Mouse (Mus musculus) right cerebral cortex, postnatal 4 days (tissue): ENCODE measurements around the gene Olfr854.

Experiments
- DNase-seq: peaks from one replicate; pipeline ENCODE4 v3.0.0-alpha.2; 2022

The Olfr854 gene

GRCm38 (mm10) chr9:19567282-19567681, at the start of gene Olfr854:
Olfr854 (minus strand) TSS chr9:19567382.
- DNase-seq = no peak

- no peak for DNase-seq
Measured at GRCm38 (mm10) chr9:19582317-19582716, 15.1 kb upstream of the Olfr854 start, which contains the start of gene Olfr855. Olfr855 (plus strand) TSS chr9:19582617.

- no peak for DNase-seq
Measured at GRCm38 (mm10) chr9:19540976-19541375, 26.2 kb downstream of the Olfr854 start, which contains the start of gene Olfr853. Olfr853 (minus strand) TSS chr9:19541076.
